Mouse (Mus musculus): Measurements from ENCODE around the gene Pigq. TPM values are rescaled to one million over a fixed set of nuclear protein-coding genes. Genes with fewer than 3 reads are reported as not detected.

The Pigq gene
- polyA plus RNA-seq, 1 experiment: 46.3 TPM

DNA sequence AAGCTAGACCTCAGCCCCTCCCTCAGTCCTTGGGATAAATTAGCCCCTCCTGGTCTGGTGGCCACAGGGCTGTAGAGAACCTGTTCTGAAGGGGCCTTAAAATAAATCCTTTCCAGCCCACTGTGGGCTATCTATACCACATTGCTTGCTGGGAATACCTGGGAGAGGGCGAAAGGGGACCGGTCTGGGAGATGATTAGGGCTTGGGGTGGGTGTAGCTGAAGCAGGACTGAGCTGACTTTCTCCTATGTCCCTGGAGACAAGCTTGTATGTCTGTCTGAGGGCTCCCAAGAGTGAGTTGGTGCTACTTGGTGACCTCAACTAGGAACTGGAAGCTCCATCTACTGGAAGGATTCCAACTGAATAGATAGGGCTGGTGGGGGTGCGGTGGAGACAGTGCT is 67.7 kb downstream of the Pigq start:
- H3K36me3 ChIP-seq (ENCODE audit: control insufficient read depth, insufficient read depth): no peaks in the 10 kb centered on the region
- no peak overlapping the region for H3K4me2 ChIP-seq (ENCODE audit: low read depth)
- peaks cover 4% of the 10 kb centered on the region for H3K79me2 ChIP-seq (ENCODE audit: control insufficient read depth, insufficient read depth)
- TF ChIP-seq E2F4 (IDR thresholded peaks at IDR 0.05; ENCODE audit: insufficient read depth): no peak
- TF ChIP-seq MAX (IDR thresholded peaks at IDR 0.05; ENCODE audit: low read depth): no peak
- TF ChIP-seq USF1 (IDR thresholded peaks at IDR 0.05; ENCODE audit: low read depth): no peak
- TF ChIP-seq POLR2A (IDR thresholded peaks at IDR 0.05; ENCODE audit: insufficient read length, low read depth): no peak
- no peak for TF ChIP-seq CEBPB (IDR thresholded peaks at IDR 0.05; ENCODE audit: insufficient read depth, poor library complexity, severe bottlenecking)
- no peak for TF ChIP-seq SRF (IDR thresholded peaks at IDR 0.05; ENCODE audit: control insufficient read depth, insufficient read length, low read depth)
- TF ChIP-seq MYOD1 (IDR thresholded peaks at IDR 0.05; ENCODE audit: control insufficient read depth in 1 of 3, insufficient read length in 2 of 3, low read depth in 2 of 3): no peak
- TF ChIP-seq TCF12 (IDR thresholded peaks at IDR 0.05; ENCODE audit: insufficient read depth, poor library complexity, severe bottlenecking): no peak
- TF ChIP-seq TCF3 (IDR thresholded peaks at IDR 0.05; ENCODE audit: insufficient read length, low read depth): no peak
- TF ChIP-seq POLR2AphosphoS2 (IDR thresholded peaks at IDR 0.05; ENCODE audit: insufficient read length, low read depth): no peak
- TF ChIP-seq MYOG (IDR thresholded peaks at IDR 0.05; ENCODE audit: control insufficient read depth in 1 of 3, insufficient read depth in 1 of 3, insufficient read length in 2 of 3, low read depth in 2 of 3): no peak
- TF ChIP-seq REST (IDR thresholded peaks at IDR 0.05; ENCODE audit: insufficient read depth, insufficient read length): no peak
- no peak overlapping the region for H3ac ChIP-seq (ENCODE audit: control insufficient read depth, insufficient read length)
- H3K27me3 ChIP-seq (ENCODE audit: control insufficient read depth, insufficient read depth, insufficient read length): no peaks in the 10 kb centered on the region
- H3K4me3 ChIP-seq: no peak overlapping the region

Other genes with a start within 250 kb of the Pigq start
- gene Gng13, start 227.8 kb downstream of the Pigq start, polyA plus RNA-seq (2012; fragmentation: generic; extraction: Trizol): 0.24 TPM
- gene Chtf18, start 217.5 kb downstream of the Pigq start, polyA plus RNA-seq (2012; fragmentation: generic; extraction: Trizol): 7.2 TPM
- gene Rpusd1, start 217.3 kb downstream of the Pigq start, polyA plus RNA-seq (2012; fragmentation: generic; extraction: Trizol): 13.0 TPM
- not detected for gene Mslnl, start 208.9 kb downstream of the Pigq start, polyA plus RNA-seq (2012; fragmentation: generic; extraction: Trizol)
- 91.8 TPM for gene Msln, start 190.6 kb downstream of the Pigq start, polyA plus RNA-seq (2012; fragmentation: generic; extraction: Trizol)
- gene Narfl, start 171.2 kb downstream of the Pigq start, polyA plus RNA-seq (2012; fragmentation: generic; extraction: Trizol): 31.4 TPM
- 29.8 TPM for gene Haghl, start 159.3 kb downstream of the Pigq start, polyA plus RNA-seq (2012; fragmentation: generic; extraction: Trizol)
- gene Ccdc78, start 158.4 kb downstream of the Pigq start, polyA plus RNA-seq (2012; fragmentation: generic; extraction: Trizol): 0.08 TPM
- 61.0 TPM for gene Fam173a, start 152.0 kb downstream of the Pigq start, polyA plus RNA-seq (2012; fragmentation: generic; extraction: Trizol)
- gene AC134908.4, start 149.3 kb downstream of the Pigq start, polyA plus RNA-seq (2012; fragmentation: generic; extraction: Trizol): not detected
- 44.4 TPM for gene Metrn, start 147.8 kb downstream of the Pigq start, polyA plus RNA-seq (2012; fragmentation: generic; extraction: Trizol)
- 6.0 TPM for gene Fbxl16, start 135.9 kb downstream of the Pigq start, polyA plus RNA-seq (2012; fragmentation: generic; extraction: Trizol)
- gene Wdr24, start 121.3 kb downstream of the Pigq start, polyA plus RNA-seq (2012; fragmentation: generic; extraction: Trizol): 18.0 TPM
- gene Jmjd8, start 116.1 kb downstream of the Pigq start, polyA plus RNA-seq (2012; fragmentation: generic; extraction: Trizol): 15.5 TPM
- gene Stub1, start 111.5 kb downstream of the Pigq start, polyA plus RNA-seq (2012; fragmentation: generic; extraction: Trizol): 196 TPM
- 0.67 TPM for gene Rhbdl1, start 107.6 kb downstream of the Pigq start, polyA plus RNA-seq (2012; fragmentation: generic; extraction: Trizol)
- 0.67 TPM for gene Gm20683, start 103.2 kb downstream of the Pigq start, polyA plus RNA-seq (2012; fragmentation: generic; extraction: Trizol)
- gene Rhot2, start 100.1 kb downstream of the Pigq start, polyA plus RNA-seq (2012; fragmentation: generic; extraction: Trizol): 48.3 TPM
- 7.4 TPM for gene Wdr90, start 83.4 kb downstream of the Pigq start, polyA plus RNA-seq (2012; fragmentation: generic; extraction: Trizol)
- gene Mcrip2, start 76.2 kb downstream of the Pigq start, polyA plus RNA-seq (2012; fragmentation: generic; extraction: Trizol): 36.7 TPM
- 23.6 TPM for gene Mettl26, start 69.9 kb downstream of the Pigq start, polyA plus RNA-seq (2012; fragmentation: generic; extraction: Trizol)
- 0.25 TPM for gene Wfikkn1, start 64.1 kb downstream of the Pigq start, polyA plus RNA-seq (2012; fragmentation: generic; extraction: Trizol)
- gene Rab40c, start 25.2 kb downstream of the Pigq start, polyA plus RNA-seq (2012; fragmentation: generic; extraction: Trizol): 18.3 TPM
- gene Nhlrc4, start within 50 bp of the Pigq start, polyA plus RNA-seq (2012; fragmentation: generic; extraction: Trizol): 0.17 TPM
- gene A930017K11Rik, start 7.6 kb upstream of the Pigq start, polyA plus RNA-seq (2012; fragmentation: generic; extraction: Trizol): 0.02 TPM
- gene Capn15, start 40.9 kb upstream of the Pigq start, polyA plus RNA-seq (2012; fragmentation: generic; extraction: Trizol): 7.2 TPM
- 19.7 TPM for gene Rab11fip3, start 124.6 kb upstream of the Pigq start, polyA plus RNA-seq (2012; fragmentation: generic; extraction: Trizol)
- gene Decr2, start 145.4 kb upstream of the Pigq start, polyA plus RNA-seq (2012; fragmentation: generic; extraction: Trizol): 8.3 TPM
- gene Nme4, start 150.7 kb upstream of the Pigq start, polyA plus RNA-seq (2012; fragmentation: generic; extraction: Trizol): 23.9 TPM
- 1.5 TPM for gene Tmem8, start 168.4 kb upstream of the Pigq start, polyA plus RNA-seq (2012; fragmentation: generic; extraction: Trizol)
- gene Mrpl28, start 178.6 kb upstream of the Pigq start, polyA plus RNA-seq (2012; fragmentation: generic; extraction: Trizol): 145 TPM
- gene Axin1, start 193.8 kb upstream of the Pigq start, polyA plus RNA-seq (2012; fragmentation: generic; extraction: Trizol): 26.5 TPM

Measured in myocyte (in vitro differentiated cells).